Mouse (Mus musculus): ENCODE data around the gene Fgfr4.

The Fgfr4 gene

GRCm38 (mm10) chr13:55152621-55153415 is at the start of gene Fgfr4:
Gene Fgfr4 (plus strand): TSS chr13:55152640.
- DNase-seq (ENCODE audit: extremely low spot score, low spot score), result peak; percentile 67

GRCm38 (mm10) chr13:55103351-55103750 is 49.1 kb upstream of the Fgfr4 start:
- no peak for DNase-seq (ENCODE audit: extremely low spot score, low spot score)

GRCm38 (mm10) chr13:55105045-55105952 is 47.1 kb upstream of the Fgfr4 start, which contains the start of gene Zfp346:
Gene Zfp346 (plus strand): TSS chr13:55105311.
- DNase-seq (ENCODE audit: extremely low spot score, low spot score), result peak; percentile 96

- peak; percentile 31 for DNase-seq (ENCODE audit: extremely low spot score, low spot score)
Observed at GRCm38 (mm10) chr13:55105953-55106691, 46.3 kb upstream of the Fgfr4 start.

- no peak for DNase-seq (ENCODE audit: extremely low spot score, low spot score)
Observed at GRCm38 (mm10) chr13:55107116-55107515, 45.3 kb upstream of the Fgfr4 start.

GRCm38 (mm10) chr13:55107694-55108093 is 44.7 kb upstream of the Fgfr4 start:
- no peak for DNase-seq (ENCODE audit: extremely low spot score, low spot score)

- DNase-seq (ENCODE audit: extremely low spot score, low spot score), result no peak
Observed at GRCm38 (mm10) chr13:55114375-55114774, 38.1 kb upstream of the Fgfr4 start.

GRCm38 (mm10) chr13:55124903-55125302 is 27.5 kb upstream of the Fgfr4 start:
- DNase-seq (ENCODE audit: extremely low spot score, low spot score), result no peak

GRCm38 (mm10) chr13:55133448-55133847 is 19.0 kb upstream of the Fgfr4 start, which contains the start of gene Gm17617:
Gene Gm17617 (minus strand): TSS chr13:55133548.
- DNase-seq (ENCODE audit: extremely low spot score, low spot score), result no peak

GRCm38 (mm10) chr13:55135382-55135781 is 17.1 kb upstream of the Fgfr4 start:
- peak; percentile 18 for DNase-seq (ENCODE audit: extremely low spot score, low spot score)

- no peak for DNase-seq (ENCODE audit: extremely low spot score, low spot score)
Observed at GRCm38 (mm10) chr13:55140271-55140670, 12.2 kb upstream of the Fgfr4 start.

- DNase-seq (ENCODE audit: extremely low spot score, low spot score), result no peak
Observed at GRCm38 (mm10) chr13:55153951-55154350, 1.5 kb downstream of the Fgfr4 start.

GRCm38 (mm10) chr13:55162365-55162764 is 9.9 kb downstream of the Fgfr4 start:
- DNase-seq (ENCODE audit: extremely low spot score, low spot score), result no peak

GRCm38 (mm10) chr13:55163553-55163952 is 11.1 kb downstream of the Fgfr4 start:
- no peak for DNase-seq (ENCODE audit: extremely low spot score, low spot score)

GRCm38 (mm10) chr13:55165831-55166339 is 13.4 kb downstream of the Fgfr4 start:
- no peak for DNase-seq (ENCODE audit: extremely low spot score, low spot score)

GRCm38 (mm10) chr13:55166806-55167725 is 14.6 kb downstream of the Fgfr4 start:
- DNase-seq (ENCODE audit: extremely low spot score, low spot score), result no peak

GRCm38 (mm10) chr13:55167798-55168197 is 15.4 kb downstream of the Fgfr4 start:
- no peak for DNase-seq (ENCODE audit: extremely low spot score, low spot score)

GRCm38 (mm10) chr13:55168255-55168654 is 15.8 kb downstream of the Fgfr4 start:
- no peak for DNase-seq (ENCODE audit: extremely low spot score, low spot score)

GRCm38 (mm10) chr13:55168958-55169369 is 16.5 kb downstream of the Fgfr4 start:
- DNase-seq (ENCODE audit: extremely low spot score, low spot score), result peak; percentile 48

All from neural tube, embryonic 10.5 days (tissue).